Mouse (Mus musculus) erythroid progenitor cell, adult 5-6 weeks (primary cell): Measurements from ENCODE around the gene Emc10. TPM values are rescaled to one million over a fixed set of nuclear protein-coding genes. Genes with fewer than 3 reads are reported as not detected.

Experiments used
- ATAC-seq: replicated peaks from 2 replicates; pipeline ENCODE4 v1.8.0; 2016; ENCODE audit warnings: moderate number of reproducible peaks, mild to moderate bottlenecking, moderate TSS enrichment, inconsistent platforms; ENCODE audit not compliant: poor library complexity, low FRiP score, severe bottlenecking
- total RNA-seq, 2 experiments: library from RNA; stranded (forward) in 1 of 2; stranded (reverse) in 1 of 2; fragments of 150-400 nt in 1 of 2; fragments of 186-747, 209-891 nt in 1 of 2; gene quantifications; 2 replicates each; pipeline versions ENCODE4 v1.2.3 to v1.2.4; 2015 to 2017; ENCODE audit warnings: low replicate concordance in 2 of 2

Gene Emc10
- total RNA-seq, 2 experiments from 2014 or later, result 43.7 to 81.7 TPM

DNA sequence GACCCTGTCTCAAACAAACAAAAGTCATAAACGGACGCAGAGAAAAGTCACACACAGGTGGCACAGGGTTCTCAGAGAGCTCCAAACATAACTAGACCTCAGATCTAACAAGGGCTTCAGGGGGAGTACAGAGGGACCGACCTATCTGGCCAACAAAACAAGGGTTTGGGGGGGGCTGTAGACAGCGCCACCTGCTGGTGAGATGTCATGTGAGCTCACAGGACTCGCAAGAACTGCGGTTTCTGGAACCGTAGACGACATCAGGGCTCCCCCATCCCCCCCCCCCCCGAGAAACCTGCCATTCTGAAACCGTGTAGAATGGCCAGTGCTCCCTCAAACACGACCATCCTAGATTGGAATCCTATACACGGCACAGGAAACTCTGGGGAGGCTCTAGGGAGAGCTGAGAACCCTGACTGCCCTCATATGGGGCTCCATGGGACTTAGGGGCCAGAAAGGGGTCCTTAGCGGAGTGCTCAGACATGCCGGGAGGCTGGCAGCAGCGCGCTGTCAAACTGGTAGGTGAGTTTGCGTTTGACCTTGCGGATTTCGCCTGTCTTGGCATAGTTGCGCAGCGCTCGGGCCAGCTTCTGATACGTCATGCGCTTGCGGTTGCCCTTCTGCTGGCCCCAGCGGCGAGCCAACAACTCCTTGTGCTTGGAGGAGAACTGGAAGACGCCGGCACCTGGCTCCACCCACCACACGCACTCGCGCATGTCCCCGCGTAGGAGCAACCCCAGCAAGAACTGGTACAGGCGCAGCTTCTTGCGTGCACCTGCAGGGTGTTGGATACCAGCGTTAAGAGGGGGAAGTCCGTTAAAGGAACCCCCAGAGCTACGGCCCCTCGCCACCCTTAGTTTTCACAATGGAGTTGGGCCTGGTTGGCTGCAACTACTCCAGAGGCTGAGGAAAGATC lies 31.4 kb upstream of the Emc10 start:
- 0 out of 2 replicates have a peak, but pooled peaks have one; percentile 24 for ATAC-seq

DNA sequence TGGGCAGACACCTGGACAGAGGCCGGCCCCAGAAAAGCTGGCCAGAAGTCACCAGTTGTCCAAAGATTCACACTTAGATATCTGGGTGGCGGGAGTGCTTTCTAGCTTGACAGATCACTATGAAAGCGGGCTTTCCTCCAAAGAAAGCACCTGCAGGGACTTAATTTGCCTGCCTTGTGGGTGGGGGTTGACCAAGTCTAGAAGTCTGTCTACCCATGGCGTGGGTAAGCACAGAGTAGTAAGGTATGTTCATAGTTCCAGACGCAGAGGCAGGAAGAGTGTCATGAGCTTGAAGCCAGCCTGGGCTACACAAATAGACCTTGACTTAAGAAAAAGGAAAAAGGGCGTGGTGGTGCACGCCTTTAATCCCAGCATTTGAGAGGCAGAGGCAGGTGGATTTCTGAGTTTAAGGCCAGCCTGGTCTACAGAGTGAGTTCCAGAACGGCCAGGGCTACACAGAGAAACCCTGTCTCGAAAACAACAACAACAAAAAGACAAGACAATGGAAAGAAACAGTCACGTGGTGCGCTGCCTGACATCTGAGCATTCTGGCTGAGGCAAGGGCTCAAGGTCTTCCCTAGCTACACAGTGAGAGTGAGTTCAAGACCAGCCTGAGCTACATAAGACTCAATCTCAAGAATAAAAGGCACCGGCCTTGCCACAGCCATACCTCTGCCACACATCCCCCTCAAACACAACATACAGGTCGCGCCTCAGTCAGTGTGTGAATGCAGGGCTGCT lies 30.3 kb upstream of the Emc10 start:
- no peak for ATAC-seq

DNA sequence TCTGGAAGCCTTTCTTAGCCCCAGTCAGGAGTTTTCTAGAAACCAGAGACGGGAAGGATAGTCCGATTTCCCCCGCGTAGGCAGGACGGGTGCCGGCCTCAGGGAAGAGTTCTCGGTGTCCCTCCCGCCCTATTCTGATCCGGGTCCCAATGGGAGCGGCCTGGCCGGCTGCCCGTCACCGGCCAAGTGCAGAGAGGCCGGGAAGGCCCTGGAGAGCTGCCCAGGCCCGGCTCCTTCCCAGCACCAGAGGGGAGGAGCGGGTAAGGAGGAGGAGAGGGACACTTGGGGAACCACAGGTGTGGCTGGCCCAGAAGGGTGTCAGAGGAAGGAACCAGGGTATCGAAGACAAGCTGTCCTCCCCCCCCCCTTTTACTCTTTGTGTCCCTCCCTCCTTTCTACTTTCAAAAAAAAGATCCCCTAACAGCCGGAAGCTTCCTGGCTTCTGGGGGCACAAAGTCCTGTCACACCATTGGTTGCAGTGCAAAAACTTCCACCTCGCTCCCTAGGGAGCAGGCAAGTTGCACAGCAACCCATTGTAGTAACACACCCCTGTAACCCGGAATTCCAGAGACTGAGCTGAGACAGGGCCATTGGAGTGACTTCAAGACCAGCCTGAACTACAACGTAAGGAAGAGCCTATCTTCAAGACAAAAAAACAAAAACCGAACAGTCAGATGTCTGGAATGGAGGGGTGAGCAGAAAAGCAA lies 28.9 kb upstream of the Emc10 start:
- no peak for ATAC-seq

DNA sequence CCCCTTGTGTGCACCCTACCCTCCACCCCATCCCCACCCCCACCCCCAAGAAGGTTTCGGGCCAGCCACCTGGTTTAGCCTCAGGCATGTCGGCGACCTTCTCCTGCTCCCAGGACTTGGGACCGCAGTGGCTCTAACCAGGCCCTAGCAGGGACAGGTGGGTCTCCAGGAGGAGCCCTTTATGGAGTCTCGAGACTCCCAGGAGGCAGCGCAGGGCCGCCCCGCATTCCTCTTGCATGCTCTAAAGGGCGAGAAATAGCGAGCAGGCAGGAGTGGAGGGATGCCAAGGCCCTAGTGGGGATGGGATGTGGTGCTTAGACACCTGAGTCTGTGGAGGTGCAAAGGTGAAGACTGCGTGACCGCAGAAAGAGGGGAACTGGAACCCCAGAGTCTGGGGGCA lies 28.2 kb upstream of the Emc10 start, which contains the start of gene Mybpc2:
TSS of gene Mybpc2 (minus strand) at position 155 of the 400 bp plus-strand sequence.
- no peak for ATAC-seq

DNA sequence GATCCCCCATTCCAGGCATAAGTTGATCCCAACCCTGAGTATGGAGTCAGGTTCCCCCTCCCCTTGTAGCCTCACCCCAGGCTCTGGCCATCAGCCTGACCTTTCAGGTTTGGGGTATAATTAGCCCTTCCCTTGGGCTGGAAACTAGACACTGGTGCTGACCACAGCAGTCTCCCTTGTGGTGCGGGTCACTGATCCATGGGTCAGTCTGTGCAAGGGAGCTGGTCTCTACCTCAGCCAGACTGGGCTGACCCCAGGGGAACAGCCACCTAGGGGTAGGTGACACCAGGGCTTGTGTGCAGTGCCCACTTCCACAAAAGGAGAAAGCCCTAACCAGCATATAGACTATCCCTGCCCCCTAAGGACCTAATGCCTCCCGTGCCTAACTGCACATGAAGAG lies 26.7 kb upstream of the Emc10 start:
- ATAC-seq, result no peak

DNA sequence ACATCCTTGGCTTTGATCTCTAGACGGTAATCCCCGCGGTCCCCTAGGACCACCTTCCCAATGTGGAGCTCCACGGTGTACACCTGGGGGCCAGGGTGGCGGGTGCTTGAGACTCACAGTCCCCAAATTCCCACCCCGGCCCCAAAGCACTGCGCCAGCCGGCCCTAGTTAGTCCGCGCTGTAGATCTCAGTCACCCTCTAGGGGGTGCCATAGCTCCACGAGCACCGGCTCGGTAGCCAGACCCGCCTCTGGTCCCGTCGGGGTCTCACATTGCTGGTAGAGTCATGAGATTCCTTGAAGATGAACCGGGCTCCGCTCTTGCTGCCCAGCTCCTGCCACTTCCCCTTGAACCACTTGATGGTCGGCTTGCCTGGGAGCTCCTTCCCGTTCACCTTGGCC lies 25.4 kb upstream of the Emc10 start:
- ATAC-seq, result no peak

DNA sequence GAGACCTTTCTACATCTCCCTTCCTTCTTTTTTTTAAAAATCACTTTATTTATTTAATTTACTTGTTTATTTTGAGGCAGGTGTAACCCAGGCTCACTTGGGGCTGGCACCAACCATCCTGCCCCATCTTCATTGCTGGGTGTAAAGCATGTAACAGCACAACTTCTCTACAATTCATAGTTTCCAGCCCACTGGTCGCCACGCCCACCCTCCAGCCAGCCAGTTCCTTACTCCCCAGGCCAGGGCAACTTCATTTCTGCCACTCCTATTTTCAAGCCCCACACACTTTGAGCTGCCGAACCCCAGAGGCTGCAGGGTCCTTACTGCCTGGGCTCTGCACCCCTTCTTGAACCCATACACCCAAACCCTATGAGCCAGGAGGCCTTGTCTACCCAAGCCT lies 24.7 kb upstream of the Emc10 start:
- ATAC-seq, result no peak

DNA sequence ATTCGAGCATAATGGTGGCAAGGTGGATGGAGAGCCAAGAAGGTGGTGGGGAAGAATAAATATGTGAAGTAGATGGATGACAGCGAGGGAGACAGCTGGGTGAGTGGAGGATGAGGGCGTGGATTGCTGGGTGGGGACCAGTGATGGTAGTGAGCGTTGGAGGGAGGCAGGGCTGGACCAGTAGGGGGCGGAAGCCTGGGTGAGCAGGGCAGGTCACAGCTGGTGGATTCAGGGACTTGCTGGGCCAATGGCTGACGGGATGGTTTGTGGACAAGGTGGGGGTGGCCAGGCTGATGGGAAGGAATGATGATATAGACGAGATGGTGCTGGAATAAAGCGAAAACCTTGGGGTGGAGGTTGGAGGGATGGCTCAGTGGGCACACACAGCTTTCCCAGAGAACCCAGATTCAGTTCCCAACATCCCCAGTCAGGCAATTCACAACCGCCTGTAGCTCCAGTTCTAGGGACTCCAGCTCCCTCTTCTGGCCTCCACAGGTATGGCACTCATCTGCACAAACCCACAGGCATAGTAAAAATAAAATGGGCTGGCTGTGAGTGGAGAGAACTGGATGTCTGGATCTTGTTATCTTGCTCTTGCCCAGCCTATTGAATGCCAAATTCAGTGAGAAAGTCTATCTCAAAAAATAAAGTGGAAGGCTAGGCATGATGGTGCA lies 23.0 kb upstream of the Emc10 start:
- ATAC-seq, result no peak

DNA sequence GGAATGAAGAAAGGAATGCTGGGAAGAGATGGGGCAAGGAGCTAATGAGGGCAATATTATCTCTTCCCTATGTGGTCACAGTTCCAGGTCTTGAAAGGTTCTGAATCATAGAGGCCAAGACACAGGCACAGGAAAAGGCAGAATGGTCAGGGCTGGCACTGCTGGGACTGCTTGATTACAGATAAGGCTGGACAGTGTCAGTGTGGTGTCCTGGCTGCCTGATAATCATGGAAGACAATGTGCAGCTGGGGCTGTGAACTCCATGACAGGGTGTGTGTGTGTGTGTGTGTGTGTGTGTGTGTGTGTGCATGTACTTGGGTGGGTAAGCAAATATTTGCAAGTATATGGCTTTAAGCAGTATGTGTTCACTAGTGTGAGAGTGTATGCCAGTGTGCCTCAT lies 11.2 kb upstream of the Emc10 start:
- no peak for ATAC-seq

DNA sequence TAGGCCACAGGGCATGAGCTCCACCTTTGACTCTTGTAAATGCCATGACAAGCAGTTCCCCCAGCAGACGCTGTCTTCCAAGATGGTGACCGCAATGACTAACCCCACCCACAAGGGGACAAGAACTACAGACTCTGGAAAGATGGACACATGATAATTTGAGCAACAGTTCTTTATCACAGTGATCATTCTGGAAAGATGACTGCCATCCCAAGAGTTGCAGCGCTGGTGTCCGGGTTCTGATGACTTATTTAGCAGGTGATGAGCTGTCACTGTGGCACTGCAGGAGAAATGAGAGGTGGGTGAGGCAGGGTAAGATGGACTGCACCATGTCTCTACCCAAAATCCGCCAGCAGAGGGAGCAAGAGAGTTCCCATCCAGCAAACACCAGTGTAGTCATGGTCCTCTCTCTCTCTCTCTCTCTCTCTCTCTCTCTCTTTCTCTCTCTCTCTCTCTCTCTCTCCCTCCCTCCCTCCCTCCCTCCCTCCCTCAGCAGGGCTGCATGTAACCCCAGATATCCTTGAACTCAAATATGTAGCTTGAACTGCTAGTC lies 5.3 kb upstream of the Emc10 start:
- 0 out of 2 replicates have a peak, but pooled peaks have one; percentile 43 for ATAC-seq

DNA sequence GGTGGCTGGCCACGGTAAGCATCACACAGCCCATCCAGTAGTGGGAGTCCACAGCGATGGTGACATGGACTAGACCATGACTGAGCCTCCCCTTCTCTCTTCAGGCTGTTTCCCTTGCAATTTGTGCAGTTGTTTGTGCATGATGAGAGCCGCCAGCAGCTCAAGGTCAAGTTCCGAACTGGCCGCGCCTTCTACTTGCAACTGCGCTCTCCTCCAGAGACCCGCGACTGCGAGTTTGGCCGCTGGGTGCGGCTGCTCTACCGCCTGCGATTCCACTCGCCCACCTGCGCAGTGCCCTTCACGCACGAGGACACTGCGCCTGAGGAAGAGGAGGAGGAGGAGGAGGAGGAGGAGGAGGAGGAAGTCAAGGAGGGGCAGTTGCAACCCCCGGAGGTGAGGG lies 3.7 kb upstream of the Emc10 start:
- ATAC-seq, result no peak

DNA sequence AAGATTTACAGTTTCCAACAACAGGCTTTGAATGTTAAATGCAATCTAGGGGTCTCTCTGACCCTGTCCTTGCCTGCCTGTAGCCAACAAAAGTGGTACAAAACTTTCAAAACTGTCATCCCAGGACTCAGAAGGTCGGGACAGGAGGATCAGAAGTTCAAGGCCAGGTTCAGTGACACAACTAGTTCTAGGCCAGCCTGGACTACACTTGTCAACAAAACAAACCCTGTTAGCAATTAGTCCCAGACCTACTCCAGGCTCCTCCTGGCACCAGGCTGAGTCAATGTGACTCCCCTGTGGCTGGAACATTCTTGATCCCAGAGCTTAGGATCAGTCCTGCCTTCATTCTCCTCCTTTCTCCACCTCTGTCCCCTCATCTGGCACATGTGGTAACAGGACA lies 2.6 kb upstream of the Emc10 start:
- ATAC-seq, result no peak

DNA sequence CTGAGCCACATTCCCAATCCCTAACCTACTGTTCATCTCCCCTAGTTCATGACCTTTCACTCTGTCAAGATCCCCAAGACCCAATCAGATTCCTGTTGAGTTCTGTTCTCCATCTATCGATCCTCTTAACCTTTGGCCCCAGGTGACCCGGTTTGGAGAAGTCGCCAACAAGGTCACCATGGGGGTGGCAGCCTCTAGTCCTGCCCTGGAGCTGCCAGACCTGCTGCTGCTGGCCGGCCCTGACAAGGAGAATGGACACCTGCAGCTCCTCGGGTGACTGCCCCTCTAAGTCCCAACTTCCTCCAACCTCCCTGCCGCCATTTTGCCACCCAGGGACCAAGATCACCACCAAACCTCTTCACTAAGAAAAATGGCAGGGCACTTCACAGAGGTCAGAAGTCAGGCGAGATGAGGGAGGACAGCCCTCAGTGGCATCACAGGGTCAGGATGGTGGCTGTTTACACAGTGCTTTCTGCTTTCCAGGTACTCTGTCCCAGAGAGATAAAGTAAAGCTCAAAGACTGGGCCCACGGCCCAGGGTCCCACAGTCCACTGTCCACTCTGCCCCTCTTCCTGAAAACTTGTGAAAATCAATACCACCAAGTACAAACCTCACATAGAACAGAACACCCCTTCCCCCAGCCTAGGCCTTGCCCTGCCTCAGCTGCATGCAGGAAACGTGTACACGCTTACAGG lies 1.2 kb upstream of the Emc10 start:
- ATAC-seq, result no peak

DNA sequence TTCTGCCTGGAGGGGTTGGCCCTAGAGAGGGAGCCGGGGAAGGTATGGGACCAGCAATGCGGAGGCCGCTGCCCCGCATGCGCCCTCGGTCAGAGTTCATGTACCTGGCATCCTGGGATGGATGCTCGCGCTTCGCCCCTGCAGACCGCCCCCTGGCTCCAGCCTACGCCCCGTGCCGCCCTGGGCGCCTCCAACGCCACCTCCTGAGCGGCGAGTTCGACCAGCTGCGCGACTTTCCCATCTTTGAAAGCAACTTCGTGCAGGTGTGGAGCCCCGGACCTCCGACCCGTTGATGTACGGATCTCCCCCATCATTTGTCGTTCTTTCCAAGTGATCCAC lies 411 bp upstream of the Emc10 start:
- peak; percentile 69 for ATAC-seq

DNA sequence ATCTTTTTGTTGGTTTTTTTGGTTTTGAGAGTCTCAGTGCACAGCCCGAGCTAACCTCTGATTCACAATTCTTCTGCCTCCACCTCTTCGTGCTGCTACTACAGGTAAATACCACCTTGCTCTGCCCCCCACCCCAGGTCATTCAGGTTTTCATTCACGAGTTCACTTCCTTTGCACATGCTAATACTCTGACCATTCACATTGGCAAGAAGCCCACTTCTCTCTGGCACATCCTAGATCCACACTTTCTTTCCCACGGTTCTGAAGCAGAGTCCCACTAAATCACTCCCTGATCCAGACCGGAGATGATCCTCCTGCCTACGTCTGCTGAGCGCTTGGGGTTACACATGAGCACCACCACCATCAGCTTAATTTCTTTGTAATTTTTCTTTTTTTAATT lies 1.2 kb downstream of the Emc10 start:
- ATAC-seq, result no peak

DNA sequence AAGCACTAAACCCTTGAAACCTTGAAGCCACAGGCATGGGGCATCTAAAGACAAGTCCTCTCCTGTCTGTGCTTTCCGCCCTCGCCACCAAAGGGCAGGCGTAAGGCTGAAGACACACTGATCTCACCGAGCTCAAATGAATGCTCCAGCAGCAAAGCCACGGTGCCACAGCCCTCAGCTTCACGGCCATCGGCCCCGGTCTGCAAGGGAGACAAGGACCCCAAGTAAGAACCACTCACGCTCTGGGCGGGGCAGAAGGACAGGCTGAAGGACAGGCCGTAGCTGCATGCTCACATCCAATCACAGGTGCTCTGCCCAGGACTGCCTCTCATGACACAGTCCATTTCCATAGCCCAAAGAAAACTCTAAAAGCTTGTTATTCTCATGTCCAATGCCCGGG lies 1.6 kb downstream of the Emc10 start:
- ATAC-seq, result no peak

DNA sequence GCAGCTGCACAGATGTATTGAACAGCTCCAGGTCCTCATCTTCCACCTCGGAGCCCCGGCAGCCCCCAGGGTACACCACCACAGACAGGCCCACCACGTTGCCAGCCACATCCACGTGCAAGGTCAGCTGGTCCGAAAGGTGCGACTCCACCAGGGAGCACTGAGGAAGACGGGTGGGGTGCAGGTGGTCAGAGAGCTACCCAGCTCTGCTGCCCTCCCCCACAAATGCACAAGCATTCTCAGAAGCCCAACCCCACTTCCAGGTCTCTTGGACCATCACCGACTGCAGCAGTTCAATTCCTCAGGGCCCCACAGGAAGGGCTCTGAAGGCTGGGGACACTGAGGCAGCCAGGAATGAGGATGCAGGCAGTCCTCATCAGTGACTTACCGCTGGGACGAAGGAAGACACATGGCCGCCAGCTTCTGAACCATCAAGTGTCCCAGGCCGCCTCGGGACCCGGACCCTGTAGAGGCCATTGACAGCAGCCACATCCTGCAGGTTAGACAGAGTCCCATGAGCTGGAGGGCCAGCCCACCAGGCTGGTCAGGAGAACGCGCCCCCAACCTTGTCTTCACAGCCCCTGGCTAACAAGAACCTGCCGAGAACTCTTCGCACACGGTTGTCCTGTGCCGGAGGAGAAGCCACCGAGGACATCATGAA lies 4.0 kb downstream of the Emc10 start:
- ATAC-seq, result no peak

DNA sequence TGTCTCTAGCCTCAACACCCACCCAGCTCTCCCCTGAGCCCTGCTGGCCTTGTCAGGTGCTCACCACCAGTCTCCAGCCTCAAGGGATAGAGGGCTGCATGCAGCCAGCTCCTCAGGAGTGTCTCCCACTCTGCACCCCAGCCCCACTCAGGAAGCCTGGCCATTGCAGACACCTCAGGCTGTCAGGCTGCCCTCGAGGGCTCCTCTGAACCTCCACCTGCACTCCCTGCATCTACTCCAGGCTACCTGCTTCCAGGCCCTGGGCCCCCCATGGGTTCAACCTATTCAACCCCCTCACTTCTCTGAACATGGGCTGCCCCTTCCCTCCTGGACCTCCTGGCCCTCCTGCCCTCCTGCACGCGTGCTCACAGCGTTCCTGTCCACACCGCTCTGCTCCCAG lies 4.9 kb downstream of the Emc10 start:
- no peak for ATAC-seq

DNA sequence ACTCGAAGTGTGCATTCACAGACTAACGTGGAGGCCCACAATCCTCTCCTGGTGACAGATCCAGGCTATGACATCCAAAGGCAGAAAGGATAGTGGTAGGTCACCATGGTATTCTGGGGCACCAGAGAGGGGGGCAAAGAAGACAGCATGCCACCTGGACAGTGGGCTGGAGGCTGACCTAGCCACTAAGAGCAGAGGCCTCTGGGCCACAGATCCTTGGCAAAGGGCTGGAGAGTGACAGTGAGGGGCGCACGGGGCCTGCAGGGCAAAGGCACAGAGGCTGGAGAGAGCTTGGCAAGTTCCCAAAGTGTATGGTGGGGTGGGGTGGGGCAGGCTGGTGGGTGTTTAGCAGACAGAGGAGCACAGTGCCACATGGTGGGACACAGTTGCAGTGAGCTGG lies 6.0 kb downstream of the Emc10 start:
- ATAC-seq, result no peak
